Mouse (Mus musculus): ENCODE measurements around the gene Cyp3a57. TPM values are rescaled to one million over a fixed set of nuclear protein-coding genes. Genes with fewer than 3 reads are reported as not detected.
"Not testable (repeated sequence)": the region's sequence is repeated elsewhere in the genome, so short reads cannot be mapped to it uniquely, and the experiment has no call there.

Cyp3a57 gene
- polyA plus RNA-seq (2017; shearing (Covaris generic)), result not detected

DNA sequence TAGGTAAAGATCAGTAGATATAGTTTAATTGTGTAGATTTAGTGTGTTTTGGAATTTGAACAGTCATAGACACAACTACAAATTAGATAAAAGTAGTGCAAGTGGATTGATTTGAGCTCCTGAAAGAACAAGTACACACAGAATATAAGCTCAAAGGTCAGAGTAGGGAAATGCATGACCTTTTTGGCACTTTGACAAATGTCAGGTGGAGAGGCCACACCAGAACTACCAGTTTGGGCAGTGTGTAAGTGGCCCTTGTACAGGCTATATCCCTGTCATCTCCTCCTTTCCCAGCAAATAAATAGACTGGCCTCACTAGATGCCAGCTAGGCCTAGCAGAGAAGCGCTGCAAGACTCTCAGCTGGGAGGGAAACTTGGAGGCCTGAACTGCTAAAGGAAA lies at the start of gene Cyp3a57:
Cyp3a57 (plus strand) TSS at position 339 of the 400 bp plus-strand sequence.
- ATAC-seq, result no peak

DNA sequence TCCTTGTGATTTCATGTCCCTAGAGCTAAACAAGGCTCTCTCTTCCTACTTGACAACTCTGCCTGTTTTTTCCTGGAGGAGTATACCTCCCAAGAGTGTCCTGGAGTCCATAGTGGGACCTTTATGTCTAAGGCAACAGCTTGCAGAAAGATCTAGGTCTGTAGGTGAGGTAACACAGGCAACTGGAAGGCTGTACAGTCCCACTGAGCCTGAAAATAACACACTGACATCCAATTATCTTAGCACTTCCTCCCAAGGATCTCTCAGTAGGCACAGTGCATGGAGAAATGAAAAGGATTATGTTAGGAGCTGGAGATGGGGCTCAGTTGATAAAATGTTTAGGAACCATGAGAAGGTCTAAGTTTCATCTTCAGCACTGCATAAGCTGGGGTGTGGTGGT lies 44.6 kb upstream of the Cyp3a57 start:
- no peak for ATAC-seq

DNA sequence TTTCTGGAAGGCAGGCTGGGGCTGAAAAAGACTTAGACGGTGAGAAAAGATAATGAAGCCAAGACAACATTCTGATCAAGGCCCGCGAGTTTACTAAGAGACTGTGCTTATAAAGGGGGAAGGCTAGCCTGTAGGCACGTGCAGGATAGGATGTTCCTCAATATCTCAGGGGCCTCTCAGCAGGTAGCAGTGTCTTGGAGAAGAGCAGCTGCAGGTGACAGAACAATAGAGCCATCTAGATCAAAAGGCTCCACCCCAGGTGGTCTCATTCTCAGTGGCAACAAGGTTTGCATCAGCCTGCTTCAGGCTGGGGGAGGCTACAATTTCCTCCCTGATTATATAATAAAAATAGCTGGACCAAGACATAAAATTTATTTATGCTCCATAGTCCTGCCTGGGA lies 43.3 kb upstream of the Cyp3a57 start:
- ATAC-seq, result not testable (repeated sequence)

DNA sequence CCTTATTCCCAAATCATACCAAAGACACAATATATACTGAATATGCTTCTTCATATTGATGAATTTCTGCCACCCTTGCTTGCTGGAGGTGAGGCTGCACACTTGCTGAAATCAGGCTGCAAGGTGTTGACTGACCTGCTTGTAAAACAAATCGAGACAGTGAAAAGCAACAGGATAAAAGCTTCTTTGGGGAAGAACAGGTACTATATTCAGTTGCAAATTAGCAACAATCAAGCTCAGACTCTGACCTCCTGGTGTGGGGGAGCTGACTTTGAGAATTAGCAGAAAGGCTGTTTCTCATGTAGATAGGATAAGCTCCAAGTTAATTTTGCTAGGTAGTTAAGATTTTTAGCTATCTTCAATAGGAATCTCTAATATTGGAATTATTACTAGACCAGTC lies 42.7 kb upstream of the Cyp3a57 start:
- no peak for ATAC-seq

DNA sequence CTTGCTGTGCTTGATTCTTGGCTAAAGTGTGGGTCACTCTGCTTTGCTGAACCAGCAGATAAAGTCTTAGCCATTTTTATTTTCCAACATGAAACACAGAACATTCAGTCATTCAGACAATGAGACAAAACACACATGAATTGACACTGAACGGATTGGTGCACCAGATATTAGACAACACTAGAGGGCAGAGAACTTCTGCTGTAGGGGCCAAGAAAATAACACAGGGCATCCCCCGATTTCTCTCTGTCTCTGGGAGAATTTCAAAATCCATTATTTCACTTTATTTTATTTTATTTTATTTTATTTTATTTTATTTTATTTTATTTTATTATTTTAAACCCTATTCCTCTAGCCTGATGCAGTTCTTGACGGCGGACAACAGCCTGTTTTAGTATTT lies 38.1 kb upstream of the Cyp3a57 start:
- ATAC-seq, result not testable (repeated sequence)

DNA sequence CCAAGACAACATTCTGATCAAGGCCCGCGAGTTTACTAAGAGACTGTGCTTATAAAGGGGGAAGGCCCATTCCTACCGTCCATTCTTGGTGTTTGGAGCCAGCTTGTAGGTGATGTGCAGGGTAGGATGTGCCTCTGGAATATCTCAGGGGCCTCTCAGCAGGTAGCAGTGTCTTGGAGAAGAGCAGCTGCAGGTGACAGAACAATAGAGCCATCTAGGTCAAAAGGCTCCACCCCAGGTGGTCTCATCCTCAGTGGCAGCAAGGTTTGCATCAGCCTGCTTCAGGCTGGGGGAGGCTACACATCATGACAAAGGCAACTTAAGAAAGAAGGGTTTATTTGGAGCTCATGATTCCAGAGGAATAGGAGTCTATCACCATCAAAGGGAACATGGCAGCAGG lies 37.3 kb upstream of the Cyp3a57 start:
- not testable (repeated sequence) for ATAC-seq

DNA sequence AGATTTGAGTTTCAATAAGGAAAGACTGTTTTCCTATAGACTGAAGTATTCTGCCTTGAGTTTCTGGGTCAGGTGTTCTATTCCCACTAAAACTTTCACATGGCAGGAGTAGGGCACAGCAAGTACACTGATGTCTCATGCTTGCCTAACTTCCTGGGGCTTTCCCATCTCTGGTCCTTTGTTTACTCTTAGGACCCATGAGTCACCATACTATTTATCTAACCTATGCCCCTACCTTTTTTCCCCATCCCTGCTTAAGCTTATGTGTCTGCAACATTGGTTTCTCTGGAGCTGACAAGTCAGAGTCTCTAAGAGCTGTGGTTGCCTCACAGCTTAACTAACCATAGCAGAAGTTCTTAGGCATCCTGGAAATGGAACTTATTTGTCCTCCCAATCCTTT lies 31.2 kb upstream of the Cyp3a57 start:
- ATAC-seq, result no peak

DNA sequence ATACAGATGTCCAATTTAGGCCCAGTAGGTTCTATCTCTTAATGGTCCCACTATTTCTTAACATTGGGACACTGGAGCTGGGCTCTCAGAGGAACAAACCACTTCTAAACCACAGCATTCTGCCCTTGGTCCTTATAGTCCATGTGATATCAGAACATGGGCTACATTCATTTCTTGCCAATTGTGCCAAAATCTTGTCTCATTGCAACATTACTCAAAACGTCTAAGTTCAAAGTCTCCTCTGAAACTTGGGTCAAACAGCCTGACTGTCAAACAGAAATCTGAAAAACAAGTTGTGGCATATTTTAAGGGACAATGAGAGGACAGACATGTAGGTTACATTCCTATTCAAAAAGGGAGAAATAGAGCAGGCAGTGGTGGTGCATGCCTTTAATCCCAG lies 27.9 kb upstream of the Cyp3a57 start:
- no peak for ATAC-seq

DNA sequence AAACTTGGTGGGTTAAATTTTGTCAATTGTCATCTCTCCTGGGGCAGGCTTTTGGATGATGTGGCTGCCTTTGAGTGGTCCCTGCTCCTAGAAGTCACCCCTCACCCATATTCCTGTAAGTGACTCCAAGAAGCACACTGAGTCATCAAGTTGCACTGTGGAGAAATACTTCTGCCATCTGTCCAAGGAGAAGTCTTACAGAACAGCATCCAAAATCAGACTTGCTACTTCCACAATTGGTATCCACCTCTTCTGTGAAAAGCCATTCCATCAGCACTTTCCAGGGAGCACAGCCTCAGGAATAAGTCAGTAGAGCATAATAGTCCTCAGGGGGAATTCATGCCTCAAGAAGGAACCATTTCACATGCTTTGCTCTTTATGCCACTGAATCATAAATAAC lies 6.3 kb upstream of the Cyp3a57 start:
- not testable (repeated sequence) for ATAC-seq

DNA sequence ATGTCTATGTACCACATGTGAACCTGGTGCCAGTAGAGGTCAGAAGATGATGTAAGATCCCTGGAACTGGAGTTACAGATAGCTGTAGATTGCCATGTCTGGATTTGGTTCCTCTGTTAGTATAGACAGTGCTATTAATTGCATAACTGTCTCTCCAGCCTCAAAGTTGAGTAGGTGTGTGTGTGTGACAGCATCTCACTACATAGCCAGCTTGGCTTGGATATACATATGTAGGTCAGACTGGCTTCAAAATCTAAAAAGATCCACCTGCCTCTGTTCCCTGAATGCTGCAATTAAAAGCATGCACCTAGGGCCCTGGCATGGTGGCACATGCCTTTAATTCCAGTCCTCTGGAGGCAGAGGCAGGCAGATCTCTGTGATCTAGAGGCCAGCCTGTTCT lies 4.6 kb downstream of the Cyp3a57 start:
- no peak for ATAC-seq

DNA sequence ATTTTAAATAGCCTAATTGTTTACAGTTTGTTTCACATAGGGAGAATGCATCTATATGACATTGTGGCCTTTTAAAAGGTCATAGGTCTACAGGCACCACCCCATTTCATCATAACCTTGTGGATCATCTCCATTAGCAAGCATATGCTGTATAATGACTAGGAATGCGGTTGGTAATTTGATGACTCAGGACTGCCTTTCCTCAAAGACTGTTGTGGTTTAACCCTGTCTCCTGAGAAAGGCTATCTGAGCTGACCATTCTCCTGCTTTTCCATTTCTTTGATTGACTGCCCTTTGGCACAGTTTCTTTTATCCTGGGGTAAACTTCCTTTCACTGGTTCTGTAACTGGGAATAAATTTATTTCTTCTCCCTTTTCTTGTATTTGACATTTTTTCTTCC lies 8.0 kb downstream of the Cyp3a57 start:
- ATAC-seq, result no peak

DNA sequence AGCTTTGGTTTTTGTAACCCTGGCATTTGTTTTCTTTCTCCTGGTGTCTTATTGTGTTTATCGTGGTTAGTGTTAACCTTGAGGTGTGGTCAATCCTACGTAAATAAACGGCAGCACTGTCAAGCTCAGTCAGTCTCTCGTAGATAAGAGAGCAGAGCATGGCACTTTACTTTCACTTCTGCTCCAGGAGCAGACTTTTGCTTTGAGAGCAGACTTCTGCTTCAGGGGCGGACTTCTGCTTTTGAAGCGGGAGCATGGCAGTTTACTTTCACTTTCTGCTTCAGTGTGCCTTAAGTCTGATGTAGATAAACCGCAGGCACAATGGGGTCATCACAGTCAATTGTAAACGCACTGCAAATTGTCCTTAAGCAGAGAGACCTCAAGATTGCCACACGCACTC lies 70.3 kb downstream of the Cyp3a57 start:
- not testable (repeated sequence) for ATAC-seq

DNA sequence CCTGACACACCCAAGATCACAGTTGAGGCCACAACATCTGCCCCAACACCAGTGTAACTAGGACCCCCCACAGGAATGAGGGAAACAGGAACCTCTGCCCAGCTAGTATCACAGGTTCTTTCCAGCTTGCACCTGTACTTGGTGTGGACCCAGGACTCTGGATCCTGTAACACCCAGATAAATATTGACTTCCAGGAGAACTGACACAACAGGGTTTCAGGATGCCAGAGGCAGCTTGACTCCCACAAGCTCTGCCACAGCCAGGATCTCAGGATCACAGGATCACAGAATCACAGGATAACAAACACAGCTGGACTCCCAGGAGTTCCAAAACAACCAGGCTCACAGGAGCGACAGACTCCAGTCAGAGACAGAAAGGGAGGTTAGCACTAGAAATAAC lies 77.2 kb downstream of the Cyp3a57 start:
- ATAC-seq, result no peak

DNA sequence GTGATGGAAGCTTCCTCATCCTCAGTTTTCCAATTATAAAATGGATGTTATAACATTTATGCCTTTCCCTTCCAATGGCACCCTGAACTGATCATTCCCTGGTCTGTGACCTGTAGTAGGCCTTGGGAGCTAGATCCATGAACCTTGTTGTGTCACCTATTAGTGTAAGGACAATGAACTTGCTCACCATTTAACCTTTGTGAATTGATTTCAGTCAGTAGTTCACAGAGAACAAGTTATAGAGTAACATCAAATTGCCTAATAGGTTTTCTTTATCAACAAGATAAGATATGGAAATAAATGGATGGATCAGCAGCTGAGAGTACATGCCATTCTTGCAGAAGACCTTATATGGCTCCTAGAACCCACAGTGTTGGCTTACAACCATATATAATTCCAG lies 85.9 kb downstream of the Cyp3a57 start:
- ATAC-seq, result no peak

DNA sequence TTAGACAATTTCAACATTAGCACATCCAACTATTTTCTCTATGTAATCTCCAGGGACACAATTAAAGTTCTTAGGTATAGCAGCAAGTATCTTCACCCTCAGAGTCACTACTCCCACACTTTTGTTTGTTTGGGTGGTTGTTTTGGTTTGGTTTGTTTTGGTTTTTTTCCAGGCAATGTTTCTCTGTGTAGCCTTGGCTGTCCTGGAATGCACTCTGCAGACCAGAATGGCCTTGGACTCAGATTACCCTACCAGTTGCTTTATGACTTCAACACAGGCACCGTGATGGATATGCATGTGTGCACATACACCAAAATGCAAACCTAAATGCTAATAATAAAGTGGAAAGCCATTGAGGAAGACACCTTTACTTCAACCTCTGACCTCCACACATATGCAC lies 88.6 kb downstream of the Cyp3a57 start:
- ATAC-seq, result no peak

Other genes starting within 250 kb of the Cyp3a57 start
- gene Arpc1b, start 231.1 kb upstream of the Cyp3a57 start, polyA plus RNA-seq (2017; shearing (Covaris generic)), result 1,000 to 10,000 TPM in 1 of 3 experiments, 100 to 1,000 TPM in 2; 806 to 1,201 (median 880) TPM
- 10 to 100 TPM; 34.4 to 55.2 (median 47.9) TPM for gene Pdap1, start 205.0 kb upstream of the Cyp3a57 start, polyA plus RNA-seq (2017; shearing (Covaris generic))
- 100 to 1,000 TPM; 114 to 119 (median 115) TPM for gene Bud31, start 204.9 kb upstream of the Cyp3a57 start, polyA plus RNA-seq (2017; shearing (Covaris generic))
- 10 to 100 TPM; 10.5 to 15.2 (median 13.2) TPM for gene Ptcd1, start 178.2 kb upstream of the Cyp3a57 start, polyA plus RNA-seq (2017; shearing (Covaris generic))
- 10 to 100 TPM; 11.7 to 18.4 (median 15.5) TPM for gene Cpsf4, start 178.1 kb upstream of the Cyp3a57 start, polyA plus RNA-seq (2017; shearing (Covaris generic))
- 100 to 1,000 TPM; 377 to 453 (median 389) TPM for gene Atp5j2, start 153.2 kb upstream of the Cyp3a57 start, polyA plus RNA-seq (2017; shearing (Covaris generic))
- gene Zkscan14, start 143.4 kb upstream of the Cyp3a57 start, polyA plus RNA-seq (2017; shearing (Covaris generic)), result 10 to 100 TPM; 13.9 to 23.1 (median 20.1) TPM
- 1 to 10 TPM; 4.1 to 7.6 (median 6.7) TPM for gene Zkscan5, start 140.7 kb upstream of the Cyp3a57 start, polyA plus RNA-seq (2017; shearing (Covaris generic))
- 10 to 100 TPM; 59.4 to 73.3 (median 59.6) TPM for gene Zfp655, start 113.6 kb upstream of the Cyp3a57 start, polyA plus RNA-seq (2017; shearing (Covaris generic))
- under 1 TPM; 0.44 to 0.53 (median 0.49) TPM for gene Zscan25, start 64.8 kb upstream of the Cyp3a57 start, polyA plus RNA-seq (2017; shearing (Covaris generic))
- not detected for gene Cyp3a16, start 124.4 kb downstream of the Cyp3a57 start, polyA plus RNA-seq (2017; shearing (Covaris generic))
- not detected for gene Cyp3a41b, start 239.5 kb downstream of the Cyp3a57 start, polyA plus RNA-seq (2017; shearing (Covaris generic))

Data from inflammation-experienced regulatory T-cells, adult 6 months (primary cell).